Mouse (Mus musculus) midbrain, embryonic 14.5 days (tissue): Measurements from ENCODE around the gene Eps8. TPM values are rescaled to one million over a fixed set of nuclear protein-coding genes. Genes with fewer than 3 reads are reported as not detected.

ENCODE experiments used
- ATAC-seq: fragments of 200-750 bp; cut with Nextera tagmentation; 2 replicates; pipeline ENCODE4 v1.8.0; 2017; ENCODE audit warnings: moderate number of reproducible peaks, moderate library complexity; ENCODE audit not compliant: low FRiP score, low TSS enrichment
- DNase-seq: peaks from one replicate; pipeline ENCODE4 v3.0.0-alpha.2; 2015
- H3K27ac ChIP-seq: fragments of 300-500 bp; sonication (generic); replicated peaks from 2 replicates; pipeline ENCODE4 v1.5.1; 2014; ENCODE audit warnings: mild to moderate bottlenecking, low read depth, low read length, moderate library complexity
- H3K27me3 ChIP-seq: fragments of 300-500 bp; sonication (generic); 2 replicates; pipeline ENCODE4 v1.6.1; 2014; ENCODE audit warnings: low read length, control low read depth, mixed read lengths; ENCODE audit not compliant: control insufficient read depth, insufficient read depth
- H3K36me3 ChIP-seq: fragments of 300-500 bp; sonication (generic); 2 replicates; pipeline ENCODE4 v1.6.1; 2014; ENCODE audit warnings: low read length, control low read depth; ENCODE audit not compliant: control insufficient read depth, insufficient read depth
- H3K4me1 ChIP-seq: fragments of 300-500 bp; sonication (generic); 2 replicates; pipeline ENCODE4 v1.6.1; 2014; ENCODE audit warnings: mild to moderate bottlenecking, antibody characterized with exemption, low read length, control low read depth; ENCODE audit not compliant: control insufficient read depth, insufficient read depth
- H3K4me2 ChIP-seq: fragments of 300-500 bp; sonication (generic); 2 replicates; pipeline ENCODE4 v1.6.1; 2014; ENCODE audit warnings: mild to moderate bottlenecking, low read length, moderate library complexity
- H3K4me3 ChIP-seq: fragments of 300-500 bp; sonication (generic); replicated peaks from 2 replicates; pipeline ENCODE4 v1.5.1; 2014; ENCODE audit warnings: low read depth, low read length
- H3K9ac ChIP-seq: fragments of 300-500 bp; sonication (generic); replicated peaks from 2 replicates; pipeline ENCODE4 v1.6.1; 2014; ENCODE audit warnings: mild to moderate bottlenecking, low read length, moderate library complexity
- H3K9me3 ChIP-seq: fragments of 300-500 bp; sonication (generic); 2 replicates; pipeline ENCODE4 v1.6.1; 2016; ENCODE audit warnings: low read length, control low read depth, mixed read lengths; ENCODE audit not compliant: control insufficient read depth
- WGBS: fragments of 180-500 bp; shearing (Covaris S2); extraction: QIAGEN DNeasy Blood & Tissue Kit; methylation state at CpG from one replicate; pipeline ENCODE4 v1.1.7; 2014; 5-methylcytosine and 5-hydroxymethylcytosine counted together
- polyA plus RNA-seq: library from polyadenylated mRNA; unstranded; fragments of >200 nt; fragmentation: Nextera tagmentation; extraction: Ambion mirVana; gene quantifications from 2 replicates; pipeline ENCODE4 v1.2.1, GENCODE M21; 2014

The Eps8 gene
- polyA plus RNA-seq, 1 experiment from 2014 or later, result 19.2 TPM

DNA sequence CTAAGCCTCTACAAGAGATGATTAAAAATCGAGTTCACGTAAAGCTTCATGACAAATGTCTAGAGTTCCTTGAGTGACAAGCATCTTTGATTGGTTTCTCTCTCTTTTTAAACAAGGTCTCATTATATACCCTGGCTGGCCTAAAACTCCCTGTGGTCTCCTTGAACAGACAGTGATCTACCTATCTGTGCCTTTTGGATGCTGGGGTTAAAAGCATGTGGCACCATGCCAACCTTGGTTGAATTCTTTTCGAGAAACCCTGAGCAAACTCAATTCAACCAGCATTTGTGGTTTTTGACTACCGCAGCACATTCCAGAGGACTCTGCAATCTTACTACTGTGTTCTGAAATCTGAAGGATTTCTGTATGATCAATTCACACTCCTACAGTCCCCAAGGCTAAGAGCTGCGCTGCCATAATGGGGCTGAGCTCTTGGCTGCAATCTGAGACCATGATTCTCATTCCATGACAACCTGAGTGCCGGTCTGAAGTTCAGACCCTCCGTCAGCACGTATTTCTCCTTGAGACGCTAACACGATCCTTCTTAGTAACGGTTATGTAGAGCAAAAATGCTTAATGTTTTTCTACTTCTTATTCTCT is 33.9 kb upstream of the Eps8 start:
- ATAC-seq, result no peak
- 77% methylated on average over 11 of the region's 11 CpGs for WGBS

DNA sequence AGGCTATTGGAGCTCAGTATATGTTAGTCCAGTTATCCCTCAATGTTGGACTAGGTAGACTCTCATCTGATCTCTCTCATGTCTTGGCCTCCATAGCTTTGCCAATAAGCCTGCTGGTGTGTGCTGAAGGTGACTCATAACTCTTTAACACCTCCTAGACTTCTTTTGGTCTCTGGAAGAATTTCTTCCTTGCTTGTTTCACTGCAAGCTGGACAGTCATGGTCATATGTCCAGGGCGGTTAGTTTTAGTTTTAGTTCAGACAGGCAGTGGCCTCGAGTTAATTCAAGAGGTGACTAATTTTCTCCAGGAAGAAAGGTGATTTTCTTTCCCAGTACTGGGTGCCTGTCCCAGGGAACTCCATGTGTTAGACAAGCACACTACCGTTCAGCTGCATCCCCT is 33.4 kb upstream of the Eps8 start:
- 91% methylated on average over 3 of the region's 3 CpGs for WGBS
- DNase-seq, result no peak
- ATAC-seq, result no peak
- no peaks in the 10 kb centered on the region for H3K9me3 ChIP-seq
- H3K4me3 ChIP-seq, result no peak overlapping the region
- no peaks in the 10 kb centered on the region for H3K27me3 ChIP-seq
- no peaks in the 10 kb centered on the region for H3K36me3 ChIP-seq
- no peak overlapping the region for H3K9ac ChIP-seq
- no peak overlapping the region for H3K27ac ChIP-seq
- H3K4me2 ChIP-seq, result no peak overlapping the region
- H3K4me1 ChIP-seq, result no peaks in the 10 kb centered on the region

More for the DNA sequence above, 33.9 kb upstream of the Eps8 start:
- Histone ChIP-seq H3K9ac (no peak overlapping the region), H3K4me1 (no peaks in the 10 kb centered on the region), H3K9me3 (no peaks in the 10 kb centered on the region), H3K4me3 (no peak overlapping the region), H3K27me3 (no peaks in the 10 kb centered on the region), H3K27ac (no peak overlapping the region), H3K36me3 (no peaks in the 10 kb centered on the region), H3K4me2 (no peak overlapping the region)
- no peak for DNase-seq

- Histone ChIP-seq H3K36me3 (no peaks in the 10 kb centered on the region), H3K9ac (no peak overlapping the region), H3K4me1 (no peaks in the 10 kb centered on the region), H3K9me3 (no peaks in the 10 kb centered on the region), H3K4me3 (no peak overlapping the region), H3K4me2 (no peak overlapping the region), H3K27ac (no peak overlapping the region), H3K27me3 (no peaks in the 10 kb centered on the region)
- 94% methylated on average over 5 of the region's 5 CpGs for WGBS
- no peak for ATAC-seq
- DNase-seq, result no peak
These were observed 33.0 kb upstream of the Eps8 start for GRCm38 (mm10) chr6:137687667-137688066.

DNA sequence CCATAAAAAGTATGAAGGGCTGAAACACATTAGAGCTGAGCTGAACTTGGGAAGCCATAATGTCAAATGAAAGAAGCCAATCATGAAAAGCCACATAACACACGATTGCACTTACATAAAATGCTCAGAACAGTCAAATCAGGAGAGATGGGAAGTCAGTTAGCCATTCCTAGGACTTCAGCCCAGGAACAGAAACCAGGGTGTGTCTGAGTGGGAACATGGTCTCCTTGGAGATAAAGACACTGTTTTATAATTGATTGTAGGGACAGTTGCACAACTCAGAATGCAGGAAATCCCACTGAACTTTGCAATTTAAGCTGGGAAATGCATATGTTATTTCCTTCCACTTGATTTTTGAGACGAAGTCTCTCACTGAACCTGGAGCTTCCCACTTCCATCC is 28.0 kb upstream of the Eps8 start:
- no peak for DNase-seq
- Histone ChIP-seq H3K4me2 (no peak overlapping the region), H3K4me3 (no peak overlapping the region), H3K27ac (no peak overlapping the region), H3K27me3 (no peaks in the 10 kb centered on the region), H3K36me3 (no peaks in the 10 kb centered on the region), H3K4me1 (no peaks in the 10 kb centered on the region), H3K9ac (no peak overlapping the region), H3K9me3 (no peaks in the 10 kb centered on the region)
- 88% methylated on average over 2 of the region's 2 CpGs for WGBS
- ATAC-seq, result no peak

DNA sequence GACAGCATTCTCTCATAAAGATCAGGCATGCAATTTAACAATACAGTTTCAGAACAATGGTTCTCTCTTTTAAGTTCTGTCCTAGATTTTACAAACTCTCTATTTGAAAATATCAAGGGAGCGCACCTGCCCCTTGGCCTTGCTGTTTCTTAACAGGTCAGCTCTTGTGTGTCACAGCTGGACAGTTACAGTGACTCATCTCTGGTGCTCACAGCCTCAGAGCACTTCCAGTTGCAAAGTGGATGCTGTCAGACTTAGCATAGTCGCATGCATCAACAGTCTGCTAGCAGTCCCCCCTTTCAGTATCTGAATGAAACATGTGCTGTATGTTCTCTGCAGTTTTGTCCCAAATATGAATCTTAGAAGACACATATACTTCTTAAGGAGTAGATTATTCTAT is 26.3 kb upstream of the Eps8 start:
- no peak overlapping the region for H3K27ac ChIP-seq
- DNase-seq (no peak), ATAC-seq (no peak)
- no peak overlapping the region for H3K4me3 ChIP-seq
- no peak overlapping the region for H3K4me2 ChIP-seq
- no peaks in the 10 kb centered on the region for H3K4me1 ChIP-seq
- no peak overlapping the region for H3K9ac ChIP-seq
- no peaks in the 10 kb centered on the region for H3K27me3 ChIP-seq
- H3K36me3 ChIP-seq, result no peaks in the 10 kb centered on the region
- no peaks in the 10 kb centered on the region for H3K9me3 ChIP-seq
- 95% methylated on average over 2 of the region's 2 CpGs for WGBS

- no peak for DNase-seq
- no peak for ATAC-seq
- Histone ChIP-seq H3K4me1 (no peaks in the 10 kb centered on the region), H3K36me3 (no peaks in the 10 kb centered on the region), H3K27me3 (no peaks in the 10 kb centered on the region), H3K9ac (no peak overlapping the region), H3K9me3 (no peaks in the 10 kb centered on the region), H3K4me3 (no peak overlapping the region), H3K27ac (no peak overlapping the region), H3K4me2 (no peak overlapping the region)
- WGBS, result 94% methylated on average over 12 of the region's 12 CpGs
These were observed 21.9 kb upstream of the Eps8 start for GRCm38 (mm10) chr6:137676581-137676980.

DNA sequence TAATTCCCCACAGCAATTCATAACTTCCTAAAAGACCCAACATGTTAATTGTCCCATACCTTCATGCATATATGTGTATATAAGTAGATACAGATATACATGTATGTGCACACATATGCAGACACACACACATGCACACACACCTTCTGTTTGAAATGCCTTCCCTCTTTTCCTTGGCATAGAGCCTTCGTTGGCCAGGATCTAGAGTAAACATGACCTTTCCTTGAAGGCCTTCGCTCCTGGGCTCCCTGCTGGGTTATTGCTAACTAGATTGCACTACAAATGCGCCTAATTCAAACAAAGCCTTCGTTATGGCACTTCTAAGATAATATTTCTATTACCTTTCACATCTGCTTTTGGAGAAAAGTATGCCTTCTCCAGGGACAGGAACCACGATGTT is 20.9 kb upstream of the Eps8 start:
- H3K4me2 ChIP-seq, result no peak overlapping the region
- no peak overlapping the region for H3K27ac ChIP-seq
- no peak overlapping the region for H3K9ac ChIP-seq
- ATAC-seq (no peak), DNase-seq (no peak)
- 82% methylated on average over 5 of the region's 5 CpGs for WGBS
- H3K27me3 ChIP-seq, result no peaks in the 10 kb centered on the region
- no peaks in the 10 kb centered on the region for H3K36me3 ChIP-seq
- H3K4me3 ChIP-seq, result no peak overlapping the region
- H3K9me3 ChIP-seq, result no peaks in the 10 kb centered on the region
- H3K4me1 ChIP-seq, result no peaks in the 10 kb centered on the region

GRCm38 (mm10) chr6:137673301-137673700 is 18.6 kb upstream of the Eps8 start:
- DNase-seq, result no peak
- Histone ChIP-seq H3K4me1 (no peaks in the 10 kb centered on the region), H3K4me3 (no peak overlapping the region), H3K9me3 (no peaks in the 10 kb centered on the region), H3K4me2 (no peak overlapping the region), H3K9ac (no peak overlapping the region), H3K27me3 (no peaks in the 10 kb centered on the region), H3K27ac (no peak overlapping the region), H3K36me3 (no peaks in the 10 kb centered on the region)
- ATAC-seq, result no peak
- WGBS, result 69% methylated on average over 15 of the region's 15 CpGs

- Histone ChIP-seq H3K4me2 (no peak overlapping the region), H3K4me3 (no peak overlapping the region), H3K9me3 (no peaks in the 10 kb centered on the region), H3K4me1 (no peaks in the 10 kb centered on the region), H3K27me3 (no peaks in the 10 kb centered on the region), H3K36me3 (no peaks in the 10 kb centered on the region), H3K27ac (no peak overlapping the region), H3K9ac (no peak overlapping the region)
- 83% methylated on average over 10 of the region's 10 CpGs for WGBS
- ATAC-seq (no peak), DNase-seq (no peak)
These were observed 16.9 kb upstream of the Eps8 start for GRCm38 (mm10) chr6:137671561-137671960.
